Mouse (Mus musculus) frontal cortex, adult (tissue): ENCODE data around the gene Adam12.

Source experiments
- ATAC-seq: cut with Nextera tagmentation; 2 replicates; pipeline ENCODE4 v1.9.2; 2017; ENCODE audit warnings: mild to moderate bottlenecking, moderate library complexity, mixed read lengths; ENCODE audit not compliant: low TSS enrichment

The Adam12 gene

DNA sequence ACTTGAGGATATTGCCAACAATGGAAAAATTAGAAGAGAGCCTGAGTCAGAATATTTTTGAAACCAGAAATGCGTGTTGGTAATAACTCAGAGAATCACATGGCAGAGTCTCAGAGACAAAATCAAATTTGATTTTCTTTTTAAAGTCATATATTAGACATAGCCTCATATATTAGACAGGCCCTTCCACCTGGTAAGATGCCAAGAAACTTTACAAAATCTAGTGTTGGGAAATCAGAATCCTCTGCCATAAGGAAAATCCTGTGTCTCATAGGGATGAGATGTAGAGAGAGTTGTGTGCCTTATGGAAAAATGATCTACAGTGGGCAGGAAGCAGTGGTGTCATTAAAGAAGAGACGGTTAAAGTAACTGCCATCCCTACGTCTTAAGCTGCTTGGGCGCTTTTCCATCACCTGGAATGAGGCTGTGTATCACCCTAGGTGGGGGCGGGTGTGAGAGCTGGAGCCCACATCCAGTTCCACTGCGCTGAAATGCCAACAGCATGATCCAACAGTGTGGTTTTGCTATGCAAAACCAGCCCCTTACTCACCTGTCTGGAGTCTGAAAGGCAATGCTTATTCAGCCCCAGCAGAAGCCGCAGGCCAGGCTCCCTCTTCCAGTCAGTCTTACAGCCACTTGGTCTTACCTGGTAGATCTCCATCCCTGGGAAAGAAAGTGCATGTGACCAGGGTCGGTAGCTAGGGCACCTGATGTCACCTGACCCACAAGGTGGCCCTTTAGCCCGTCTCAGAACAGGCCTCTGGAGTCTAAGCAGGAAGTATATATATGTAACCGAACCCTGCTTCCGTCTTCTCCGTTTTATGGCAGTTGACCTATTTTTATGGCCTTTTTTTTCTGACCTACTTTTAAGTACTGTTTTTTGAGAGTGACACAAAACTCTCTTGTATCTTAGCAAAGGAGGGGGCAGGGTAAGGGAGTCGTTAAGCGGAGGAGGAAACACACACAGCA, at the start of gene Adam12:
Gene Adam12, minus strand, starts transcription at position 769 of the 969 bp plus-strand sequence.
- no peak for ATAC-seq

DNA sequence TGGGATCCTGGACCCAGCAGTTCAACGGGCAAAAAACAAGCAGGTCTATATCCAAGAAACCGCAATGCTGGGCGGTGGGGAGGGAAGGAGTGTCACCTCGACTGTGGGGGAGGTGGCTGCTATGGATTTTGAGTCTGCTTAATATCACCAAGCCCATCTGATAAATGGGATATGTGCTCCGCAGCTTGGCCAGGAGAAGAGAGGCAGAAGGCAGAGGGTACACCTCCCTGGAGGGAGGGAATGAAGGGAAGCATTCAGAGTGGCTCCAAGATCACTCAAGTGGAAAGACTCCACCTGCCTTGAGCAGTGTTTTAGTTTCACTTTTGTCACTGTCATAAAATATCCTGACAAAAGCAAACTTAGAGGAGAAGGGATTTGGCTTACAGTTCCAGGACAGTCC, 41.0 kb upstream of the Adam12 start:
- ATAC-seq, result no peak

DNA sequence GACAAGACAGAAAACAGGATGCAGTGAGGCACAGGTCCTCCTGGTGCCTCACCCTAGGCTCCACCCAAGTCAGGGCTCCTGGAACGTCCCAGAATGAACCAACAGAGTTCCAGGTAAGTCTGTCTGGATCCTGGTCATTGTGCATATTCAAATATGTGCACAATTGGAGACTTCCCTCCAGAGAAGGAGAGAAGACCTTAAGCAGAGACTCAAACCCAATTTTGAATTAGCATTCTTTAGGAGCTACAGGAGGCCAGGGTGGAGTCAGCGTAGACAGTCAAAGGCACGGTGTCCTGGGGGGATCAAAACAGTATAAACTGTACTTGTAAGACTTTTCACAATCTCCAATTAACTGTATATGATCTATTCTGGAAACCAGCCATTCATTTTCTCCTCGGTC, 40.5 kb upstream of the Adam12 start:
- ATAC-seq, result no peak

DNA sequence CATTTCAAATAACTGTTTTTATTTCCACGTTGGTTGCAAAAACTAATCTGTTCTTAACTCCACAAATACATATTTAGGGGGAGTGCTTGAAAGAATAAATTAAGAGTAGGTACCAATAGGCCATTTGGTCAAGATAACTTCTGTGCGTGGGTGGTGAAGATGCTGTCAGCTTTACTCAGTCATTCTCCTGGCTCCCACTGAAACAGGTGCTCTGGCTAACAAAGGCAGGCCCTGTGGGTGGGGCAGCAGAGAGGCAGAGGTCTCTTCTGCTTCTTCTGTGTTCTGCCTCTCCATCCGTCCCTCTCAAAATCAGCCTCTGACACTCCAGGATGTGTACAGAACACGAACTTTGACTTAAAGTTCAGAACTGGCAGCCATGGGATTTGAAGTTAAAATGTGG, 33.8 kb upstream of the Adam12 start:
- ATAC-seq, result no peak

DNA sequence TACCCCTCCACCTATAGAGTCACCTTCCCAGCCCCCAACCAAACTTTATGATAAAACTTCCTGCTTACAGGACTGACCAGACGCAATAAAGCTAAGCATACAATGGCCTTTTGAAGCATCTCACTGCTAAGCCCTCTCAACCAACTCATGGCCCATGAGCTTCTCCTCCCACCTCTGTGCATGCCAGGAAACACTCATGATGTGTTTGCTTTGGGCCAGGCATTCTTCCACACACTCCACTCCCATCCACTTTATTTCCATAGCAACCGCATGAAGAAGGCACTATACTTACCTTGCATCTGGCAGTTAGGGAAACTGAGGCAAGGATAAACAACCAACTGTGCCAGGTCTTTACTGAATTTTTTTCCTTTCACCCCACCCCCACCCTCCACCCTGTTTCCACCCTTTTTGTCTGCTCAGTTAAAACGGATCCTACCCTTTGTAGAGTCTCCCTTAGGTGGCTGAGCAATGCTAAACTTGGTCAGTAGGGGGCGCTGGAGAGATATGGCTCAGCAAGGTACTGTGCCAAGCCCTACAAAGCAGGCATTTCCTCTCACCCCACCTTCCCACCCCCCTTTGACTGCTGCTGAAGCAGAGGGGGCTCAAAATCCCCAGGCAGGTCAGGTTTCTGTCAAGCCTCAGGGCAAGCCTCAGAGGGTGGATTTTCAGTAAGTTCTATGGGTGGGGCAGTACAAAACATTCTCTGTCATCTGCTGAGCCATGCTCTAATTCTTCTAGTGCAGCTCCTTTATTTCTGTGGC, 31.4 kb upstream of the Adam12 start:
- ATAC-seq, result peak; percentile 70; the same call in 1 of the 2 replicates

DNA sequence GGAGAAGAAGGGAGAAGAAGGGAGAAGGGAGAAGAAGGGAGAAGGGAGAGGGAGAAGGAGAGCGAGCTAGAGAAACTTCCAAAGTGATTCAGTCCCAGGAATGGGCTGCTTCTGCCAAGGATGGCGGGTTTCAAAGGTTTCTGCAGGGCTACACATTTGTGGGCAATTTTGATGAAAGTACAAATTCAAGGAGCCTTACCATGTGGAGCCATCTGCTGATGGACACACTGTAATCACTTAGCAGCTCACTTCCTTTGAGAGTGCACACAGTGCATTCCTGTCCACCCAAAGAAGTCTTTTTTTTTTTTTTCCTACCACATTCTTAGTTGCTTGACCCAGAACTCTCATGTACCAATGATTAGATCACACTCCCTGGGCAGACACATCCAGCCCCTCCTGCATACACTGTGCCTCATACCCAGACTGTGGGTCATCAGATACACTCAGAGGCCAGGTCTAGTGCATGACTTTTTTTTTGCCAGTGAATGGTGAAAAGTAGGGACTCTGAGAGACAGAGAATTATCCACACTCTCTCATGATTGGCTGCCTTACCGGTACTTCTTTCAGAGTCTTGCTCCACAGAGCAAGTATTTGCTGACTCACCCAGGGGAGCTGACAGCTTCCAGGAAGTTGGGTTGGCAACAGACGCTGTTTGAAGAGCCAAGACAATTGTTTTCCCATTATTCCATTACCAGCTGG, 29.2 kb upstream of the Adam12 start:
- ATAC-seq, result no peak

DNA sequence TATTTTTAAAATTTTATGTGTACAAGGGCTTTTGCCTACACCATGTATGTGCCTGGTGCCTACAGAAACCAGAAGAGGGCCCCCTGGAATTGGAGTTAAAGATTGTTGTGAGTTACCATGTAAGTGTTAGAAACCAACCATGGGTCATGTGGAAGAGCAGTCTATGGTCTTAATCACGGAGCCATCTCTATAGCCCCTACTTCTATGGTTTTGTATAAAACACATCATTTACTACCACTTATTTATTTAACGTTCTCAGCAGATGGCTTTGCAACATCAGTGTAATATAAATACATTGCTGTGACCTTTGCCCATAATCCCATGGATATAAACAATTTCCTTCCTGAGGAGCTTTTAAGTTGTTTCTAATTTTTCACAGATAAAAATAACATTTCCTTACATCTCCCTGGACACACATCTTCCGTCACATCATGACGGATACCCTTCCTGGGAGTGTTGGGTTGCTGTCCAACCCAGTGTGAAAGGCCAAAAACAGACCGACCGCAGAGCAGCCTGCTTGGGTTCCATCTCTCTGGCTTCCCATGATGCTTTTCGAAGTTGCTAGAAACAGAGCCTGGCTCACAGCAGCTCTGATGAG, 18.4 kb upstream of the Adam12 start:
- no peak for ATAC-seq

DNA sequence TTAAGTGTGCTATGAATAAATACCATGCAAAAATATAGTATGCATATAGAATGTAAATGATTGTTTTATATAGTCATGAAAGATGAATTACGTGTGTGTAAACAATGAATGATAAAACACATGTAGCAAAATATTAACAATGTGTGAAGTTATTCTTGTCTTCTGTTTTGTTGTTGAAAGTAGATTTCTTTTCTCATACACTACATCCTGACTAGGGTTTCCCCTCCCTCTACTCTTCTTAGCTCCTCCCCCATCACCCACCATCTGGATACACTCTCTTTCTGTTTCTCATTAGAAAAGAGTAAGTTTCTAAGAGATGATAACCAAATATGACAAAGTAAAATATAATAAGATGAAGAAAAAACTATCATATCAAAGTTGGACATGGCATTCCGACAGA, 16.1 kb upstream of the Adam12 start:
- ATAC-seq, result no peak

DNA sequence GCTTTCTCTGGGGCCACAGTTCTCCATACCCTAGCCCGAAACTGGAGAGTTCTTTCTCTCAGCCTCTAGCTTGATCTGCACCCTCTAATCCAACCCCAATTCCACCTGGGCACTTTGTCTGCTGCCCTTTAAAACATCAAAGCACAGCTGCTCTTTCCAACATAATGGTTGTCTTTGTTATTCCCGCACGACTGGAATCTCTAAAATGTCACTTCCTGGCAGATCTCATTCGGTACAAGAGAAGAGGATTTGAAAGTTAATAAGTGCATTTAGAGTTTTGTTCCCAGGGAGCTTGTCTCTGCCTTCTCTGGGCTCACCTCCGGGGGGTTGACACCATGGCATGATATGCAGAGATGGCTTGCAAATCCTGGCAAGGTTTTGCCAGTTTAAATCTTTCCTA, 14.7 kb upstream of the Adam12 start:
- ATAC-seq, result no peak

DNA sequence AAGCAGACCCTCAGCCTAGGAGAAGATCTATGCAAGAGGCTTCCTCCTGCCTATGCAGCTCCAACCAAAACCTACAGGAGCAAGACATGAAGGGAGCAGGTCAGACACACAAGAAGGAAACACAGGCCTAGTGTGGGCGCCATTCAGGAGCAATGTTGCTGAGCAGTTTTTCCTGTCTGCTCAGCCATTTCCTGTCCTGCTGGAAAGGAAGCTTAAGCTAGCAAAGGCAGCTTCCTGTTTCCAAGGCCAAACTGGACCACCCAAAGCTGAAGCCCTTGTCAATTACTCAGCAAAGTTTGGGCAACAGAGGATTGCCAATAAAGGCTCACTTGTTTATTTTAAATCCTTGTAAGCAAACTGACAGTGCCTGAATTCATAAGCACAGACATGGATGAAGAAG, 10.8 kb upstream of the Adam12 start:
- ATAC-seq, result no peak

DNA sequence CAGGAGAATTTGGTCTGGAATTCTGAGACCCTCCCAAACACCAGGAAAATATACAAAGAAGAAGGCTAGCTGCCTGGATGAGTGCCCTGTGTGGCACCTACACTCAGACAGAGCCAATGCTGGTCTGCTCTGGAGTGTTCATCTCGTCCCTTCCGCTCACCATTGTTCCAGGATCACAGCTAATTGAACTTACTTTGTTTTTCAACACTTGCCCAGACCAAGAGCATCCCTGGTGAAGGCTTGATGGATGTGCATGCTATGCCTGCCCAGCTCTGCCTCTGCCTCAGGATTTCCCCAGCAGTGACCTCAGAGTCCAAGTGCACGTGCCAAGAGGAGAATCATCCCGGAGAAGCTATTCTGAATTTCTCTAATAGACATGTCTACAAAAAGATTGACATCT, 9.3 kb upstream of the Adam12 start:
- no peak for ATAC-seq

DNA sequence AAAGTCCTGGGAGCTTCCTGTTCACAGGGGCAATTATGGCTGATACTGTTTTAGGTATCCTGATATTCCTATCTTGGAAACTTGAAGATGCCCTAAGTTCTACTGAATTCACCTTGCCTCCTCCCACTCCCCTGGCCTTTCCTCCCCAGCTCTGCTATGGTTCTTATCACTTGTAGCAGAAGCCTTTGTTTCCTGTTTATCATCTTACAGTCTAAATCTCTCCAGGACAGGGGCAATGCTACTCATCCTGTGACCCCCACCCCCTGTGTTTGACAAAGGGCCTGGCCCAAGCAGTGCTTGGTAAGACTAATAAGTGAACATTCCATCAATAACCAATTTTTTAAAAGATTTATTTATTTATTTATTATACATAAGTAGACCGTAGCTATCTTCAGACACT, 8.6 kb upstream of the Adam12 start:
- no peak for ATAC-seq

DNA sequence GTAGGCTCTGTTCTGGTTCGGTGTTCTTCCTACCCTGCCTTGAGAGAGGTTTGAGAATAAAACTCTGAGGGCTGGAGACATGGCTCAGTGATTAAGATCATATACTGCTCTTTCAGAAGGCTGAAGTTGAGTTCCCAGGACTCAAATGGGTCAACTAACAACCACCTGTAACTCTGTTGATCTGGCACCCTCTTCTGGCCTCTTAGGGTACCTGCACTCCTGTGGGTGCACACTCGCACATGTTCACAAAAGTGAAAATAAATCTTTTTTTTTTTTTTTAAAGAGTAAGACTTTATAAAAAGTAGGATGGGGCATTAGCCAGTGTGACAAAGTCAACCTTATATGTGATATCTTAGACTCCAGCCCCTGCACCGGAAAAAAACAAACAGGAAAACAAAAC, 6.9 kb upstream of the Adam12 start:
- no peak for ATAC-seq

DNA sequence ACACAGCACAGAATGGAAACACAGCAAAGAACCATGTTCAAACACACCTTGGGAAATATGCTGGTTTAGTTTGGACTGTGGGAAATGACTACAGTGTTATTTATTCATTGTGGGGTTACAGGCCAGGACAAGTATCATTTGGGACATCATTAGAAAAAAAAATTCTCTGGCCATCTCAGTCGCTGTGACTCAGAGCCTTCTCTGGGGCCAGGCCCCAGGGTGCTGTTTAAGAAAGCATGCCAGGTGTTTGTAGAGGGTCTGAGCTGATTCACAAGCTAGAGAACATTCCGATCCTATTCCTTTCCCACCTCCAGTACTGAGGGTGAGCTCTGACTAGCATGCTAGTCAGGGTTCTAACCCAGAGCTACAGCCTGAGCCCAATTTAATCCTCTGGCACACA, 5.4 kb upstream of the Adam12 start:
- ATAC-seq, result no peak

DNA sequence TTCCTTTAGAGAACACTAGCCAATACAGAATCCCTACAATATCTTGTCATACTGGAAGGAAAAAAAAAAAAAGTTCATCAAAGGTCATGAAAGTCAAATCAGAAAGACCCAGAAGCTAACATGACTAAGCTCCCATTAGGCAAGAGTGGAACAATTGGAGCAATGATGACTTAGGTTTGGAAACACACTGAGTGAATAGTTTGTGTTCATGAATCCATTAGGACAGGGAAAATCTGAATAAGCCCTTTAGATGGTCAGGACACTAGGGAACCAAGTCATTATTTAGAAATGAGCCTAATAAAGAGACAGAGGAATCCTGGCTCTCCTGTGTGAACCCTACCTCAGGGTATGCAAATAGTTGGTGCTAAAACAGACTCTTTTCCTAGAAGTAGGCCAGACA, 4.8 kb upstream of the Adam12 start:
- no peak for ATAC-seq

DNA sequence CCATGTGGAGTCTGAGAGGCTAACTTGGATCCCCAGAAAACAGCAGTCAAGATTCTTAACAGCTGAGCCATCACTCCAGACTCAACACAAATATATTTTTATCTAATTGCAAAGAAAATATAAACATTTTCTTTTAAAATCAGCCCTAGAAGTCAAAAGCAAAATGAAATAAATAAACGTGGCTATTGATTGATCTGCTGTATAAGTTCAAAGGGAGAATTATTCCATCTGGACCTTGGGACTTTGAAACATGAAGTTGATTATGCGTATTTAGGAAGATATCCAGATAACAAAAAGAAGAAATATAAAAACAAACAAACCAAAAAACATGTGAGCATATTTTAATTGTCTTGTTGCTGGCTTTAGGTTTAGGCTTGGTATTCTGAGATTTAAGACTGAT, 3.6 kb upstream of the Adam12 start:
- ATAC-seq, result no peak

DNA sequence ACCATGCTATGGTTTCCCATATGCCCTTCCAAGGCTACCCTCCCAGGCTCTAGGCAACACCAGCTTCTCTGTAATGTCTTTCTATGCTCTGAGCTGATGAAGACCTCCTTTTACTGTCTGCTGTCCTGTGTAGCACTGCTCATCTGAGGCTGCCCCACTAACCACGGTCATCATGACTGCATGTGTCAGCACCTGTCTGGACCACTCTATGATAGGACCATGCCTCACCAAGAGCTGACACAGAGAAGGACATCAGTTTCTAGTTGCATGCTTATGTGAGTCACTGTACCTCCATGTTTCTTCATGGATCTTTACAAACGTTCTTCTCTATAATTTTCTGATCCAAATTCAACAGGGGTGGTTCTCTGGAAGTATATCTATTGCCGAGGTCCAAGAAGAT, 1.2 kb downstream of the Adam12 start:
- ATAC-seq, result no peak

DNA sequence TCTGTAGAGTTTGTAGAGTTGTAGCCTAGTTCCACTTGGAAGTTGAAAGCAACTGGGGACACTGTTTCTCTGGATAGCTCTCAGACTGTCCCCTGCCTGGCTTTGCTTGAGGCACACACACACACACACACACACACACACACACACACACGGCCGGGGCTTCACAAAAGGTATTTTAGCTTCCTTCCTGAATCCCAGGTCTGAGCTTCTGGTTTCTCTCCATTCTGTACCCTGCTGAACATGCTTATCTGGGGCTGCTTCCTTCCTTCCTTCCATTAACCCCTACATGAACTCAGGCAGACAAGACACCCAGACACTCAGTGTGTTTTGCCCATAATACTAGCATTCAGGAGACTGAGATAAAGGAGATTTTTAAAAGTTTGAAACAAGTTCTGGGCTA, 2.0 kb downstream of the Adam12 start:
- ATAC-seq, result no peak

DNA sequence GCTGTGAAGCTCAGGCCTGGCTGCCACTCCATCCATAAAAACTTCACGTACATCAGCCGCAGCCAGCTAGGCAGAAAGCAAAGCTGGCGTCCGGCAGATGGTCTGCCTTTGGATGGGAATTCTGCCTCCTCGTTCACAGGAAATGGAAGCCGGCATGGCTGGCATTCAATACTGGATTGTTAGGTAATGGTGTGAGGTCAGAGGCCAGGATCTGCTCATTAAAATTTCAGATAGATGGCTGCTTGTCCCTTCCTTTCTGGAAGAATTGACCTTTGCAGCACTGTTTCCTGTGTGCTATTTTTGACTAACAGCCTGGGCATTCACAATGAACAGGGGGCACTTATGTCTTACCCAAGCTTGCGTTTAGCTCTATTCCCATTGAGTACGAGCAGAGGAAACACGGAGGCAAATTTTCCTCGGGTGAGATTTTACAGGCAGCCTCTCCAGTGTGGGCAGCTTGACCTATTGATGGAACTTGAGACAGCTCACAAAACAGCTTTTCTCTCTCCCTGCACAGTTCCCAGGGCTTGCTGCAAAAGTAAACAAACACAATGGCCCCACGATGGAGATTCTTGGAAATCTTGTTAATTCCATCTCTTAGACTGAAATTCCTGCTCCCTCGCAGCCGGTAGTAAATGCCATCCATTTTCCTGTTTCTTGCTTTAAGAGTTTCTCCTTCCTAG, 4.0 kb downstream of the Adam12 start:
- no peak for ATAC-seq

DNA sequence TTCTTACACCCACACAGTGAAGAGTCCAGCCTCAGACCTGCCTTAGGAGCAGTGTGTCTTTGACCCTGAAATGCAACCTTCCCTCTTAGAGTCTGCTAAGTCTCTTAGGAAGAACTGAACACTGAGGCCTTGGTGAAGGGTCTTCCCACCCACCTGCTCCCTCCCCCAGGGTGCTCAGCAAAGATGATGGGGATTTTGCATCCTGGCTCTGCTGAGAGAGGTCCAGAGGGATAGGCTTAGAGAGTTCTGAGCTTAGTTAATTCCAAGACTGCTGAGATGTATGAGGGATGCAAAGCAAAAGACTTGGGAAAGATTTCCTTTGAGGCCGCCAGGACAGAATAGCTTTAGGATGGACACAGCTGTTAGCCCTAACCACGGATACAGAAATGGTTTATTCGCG, 4.8 kb downstream of the Adam12 start:
- no peak for ATAC-seq

DNA sequence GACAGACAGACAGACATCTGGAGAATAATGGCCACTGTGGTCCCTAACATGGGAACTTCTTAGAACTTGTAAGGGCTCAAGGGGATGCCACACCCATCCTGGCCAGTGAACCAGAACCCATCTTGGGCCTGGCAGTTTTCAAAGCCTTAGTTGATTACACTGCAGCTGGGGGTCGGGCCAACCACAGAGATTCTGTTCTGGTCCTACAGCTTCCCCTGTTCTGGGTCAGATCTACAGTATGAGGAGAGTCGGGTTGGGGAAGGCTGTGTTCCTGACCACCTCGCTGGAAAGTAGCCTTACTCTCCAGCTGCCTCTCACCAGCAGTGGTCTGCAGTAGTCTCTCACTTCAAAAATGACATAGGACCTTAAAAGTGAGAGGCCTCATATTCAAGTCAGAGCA, 5.7 kb downstream of the Adam12 start:
- ATAC-seq, result no peak
